In the genomic region with DNA sequence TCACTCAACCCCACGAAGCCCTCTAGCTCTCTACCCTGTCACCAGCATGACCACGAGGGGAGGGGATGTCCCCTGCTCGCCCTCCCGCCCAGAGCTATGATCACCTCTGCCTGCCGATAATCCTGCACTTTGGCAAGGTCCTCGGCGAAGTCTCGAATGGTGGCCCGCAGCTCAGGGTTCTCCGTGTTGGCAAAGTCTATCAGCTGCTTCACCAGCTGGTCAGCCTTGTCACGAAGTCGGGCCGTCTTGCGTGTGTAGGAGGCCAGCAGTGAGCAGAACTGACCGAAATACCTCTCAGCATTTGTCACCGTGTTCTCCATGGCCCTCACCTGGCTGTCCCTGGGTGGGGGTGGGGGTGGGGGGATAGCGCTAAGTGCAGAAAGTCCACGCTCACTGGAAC, we compare ENCODE assay signal across 29 mouse cellular contexts. TPM values are rescaled to one million over a fixed set of nuclear protein-coding genes. Genes with fewer than 3 reads are reported as not detected.
"Had no signal": no experiment of that assay in that cellular context is flagged by ENCODE, and none has a peak within 500 bp of the region (broad histone marks: within the 10 kb centered on the region; RNA-seq: fewer than 3 reads in every experiment).

No protein-coding gene starts in this region.

- H3K36me3 ChIP-seq: heart, embryonic 12.5 days; hindbrain, embryonic 13.5 days; hindbrain, embryonic 15.5 days; limb, embryonic 13.5 days; limb, embryonic 15.5 days; liver, embryonic 12.5 days had no signal

- H3K27ac ChIP-seq: heart, adult 2 months; hindbrain, embryonic 13.5 days; hindbrain, embryonic 15.5 days; hindbrain, postnatal 0 days; layer of hippocampus, adult 2 months; limb, embryonic 13.5 days; limb, embryonic 15.5 days; liver, embryonic 12.5 days; liver, embryonic 14.5 days had no signal

- ATAC-seq: hindbrain, postnatal 0 days; intestine, embryonic 16.5 days; liver, embryonic 12.5 days had no signal

- DNase-seq: gastrocnemius, postnatal 14 days; gastrocnemius, postnatal 36 days; heart, adult 11 months; heart, adult 2 months; heart, postnatal 14 days; heart, postnatal 36 days; kidney, adult 11 months; kidney, adult 8-10 months; kidney, postnatal 10 days; kidney, postnatal 25 days; kidney, postnatal 4 days; layer of hippocampus, postnatal 36 days; left cerebral cortex, postnatal 4 days had no signal

- H3K4me3 ChIP-seq: heart, adult 2 months; heart, embryonic 12.5 days; hindbrain, embryonic 13.5 days; hindbrain, embryonic 15.5 days; layer of hippocampus, adult 2 months; limb, embryonic 13.5 days; limb, embryonic 15.5 days; liver, embryonic 12.5 days had no signal

- H3K9ac ChIP-seq: heart, embryonic 12.5 days; hindbrain, embryonic 13.5 days; hindbrain, embryonic 15.5 days; limb, embryonic 13.5 days; limb, embryonic 15.5 days; liver, embryonic 12.5 days; liver, embryonic 14.5 days had no signal

- H3K4me2 ChIP-seq: heart, embryonic 12.5 days; hindbrain, embryonic 13.5 days; hindbrain, embryonic 15.5 days; limb, embryonic 13.5 days; limb, embryonic 15.5 days; liver, embryonic 12.5 days had no signal

- H3K9me3 ChIP-seq: heart, embryonic 12.5 days; hindbrain, embryonic 13.5 days; hindbrain, embryonic 15.5 days; limb, embryonic 13.5 days; limb, embryonic 15.5 days; liver, embryonic 12.5 days had no signal

- H3K27me3 ChIP-seq: hindbrain, embryonic 15.5 days had no signal

RNA-seq across cellular contexts. Expression of a gene that starts 2.7 kb away (rescaled TPM):
- total RNA-seq: gastrocnemius, adult 18-20 months; gastrocnemius, adult 8-10 months; gastrocnemius, postnatal 14 days; gastrocnemius, postnatal 36 days; heart, adult 2 months; heart, postnatal 14 days; heart, postnatal 36 days; hematopoietic stem cell, adult 5-6 weeks; layer of hippocampus, postnatal 10 days; left cerebral cortex, postnatal 4 days; liver, adult 2 months had no signal
- polyA plus RNA-seq: heart, embryonic 12.5 days; heart, embryonic 14.5 days; limb, embryonic 13.5 days; limb, embryonic 15.5 days; liver, adult 2 months; liver, embryonic 12.5 days; liver, embryonic 14.5 days had no signal
